Mouse (Mus musculus): ENCODE results near the gene Atad1.

Atad1 gene

DNA sequence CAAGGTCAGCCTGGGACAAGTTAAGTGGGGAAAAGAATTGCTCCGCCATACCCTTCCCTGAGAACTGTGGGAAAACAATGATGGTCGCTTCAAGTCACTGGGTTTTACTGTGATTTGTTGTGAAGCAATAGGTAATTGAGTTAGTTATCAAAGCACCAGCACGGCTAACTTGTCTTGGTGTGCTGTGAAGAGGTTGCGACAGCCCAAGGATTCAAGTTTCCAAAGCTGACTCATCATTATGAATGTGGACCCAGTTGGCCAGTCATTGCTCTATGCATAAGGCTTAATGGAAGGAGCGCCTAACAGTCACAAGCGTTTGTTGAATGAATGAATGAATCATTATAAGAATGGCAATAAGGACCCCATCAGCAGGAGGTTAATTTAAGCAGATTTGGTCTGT is 12.8 kb upstream of the Atad1 start:
- in situ Hi-C loops (cut with MboI, MseI) = loop anchor here (5.0 to 10.0 kb wide), 2 partner anchors 352 to 475 kb away; no protein-coding TSS in a partner anchor

DNA sequence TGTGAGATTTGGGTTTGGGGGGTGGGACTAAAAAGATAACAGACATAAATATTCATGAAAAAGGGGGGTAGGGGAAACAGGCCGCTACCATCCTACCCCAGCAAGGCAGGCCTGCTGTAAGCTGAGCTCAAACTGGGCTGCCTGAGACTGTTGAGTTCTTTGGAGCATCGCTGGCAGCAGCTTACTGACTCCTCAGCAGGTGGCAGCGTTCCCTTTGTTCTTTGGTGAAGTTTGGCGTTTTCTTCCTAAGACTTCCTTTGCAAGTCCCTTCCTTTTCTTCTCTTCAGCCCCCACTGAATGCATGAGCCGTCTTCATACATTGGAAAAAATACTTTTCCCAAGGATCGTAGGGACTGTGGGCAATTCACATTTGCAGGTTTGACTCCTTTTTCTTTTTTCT is 9.8 kb upstream of the Atad1 start:
- in situ Hi-C loops (cut with MboI, MseI) = no loop called here

DNA sequence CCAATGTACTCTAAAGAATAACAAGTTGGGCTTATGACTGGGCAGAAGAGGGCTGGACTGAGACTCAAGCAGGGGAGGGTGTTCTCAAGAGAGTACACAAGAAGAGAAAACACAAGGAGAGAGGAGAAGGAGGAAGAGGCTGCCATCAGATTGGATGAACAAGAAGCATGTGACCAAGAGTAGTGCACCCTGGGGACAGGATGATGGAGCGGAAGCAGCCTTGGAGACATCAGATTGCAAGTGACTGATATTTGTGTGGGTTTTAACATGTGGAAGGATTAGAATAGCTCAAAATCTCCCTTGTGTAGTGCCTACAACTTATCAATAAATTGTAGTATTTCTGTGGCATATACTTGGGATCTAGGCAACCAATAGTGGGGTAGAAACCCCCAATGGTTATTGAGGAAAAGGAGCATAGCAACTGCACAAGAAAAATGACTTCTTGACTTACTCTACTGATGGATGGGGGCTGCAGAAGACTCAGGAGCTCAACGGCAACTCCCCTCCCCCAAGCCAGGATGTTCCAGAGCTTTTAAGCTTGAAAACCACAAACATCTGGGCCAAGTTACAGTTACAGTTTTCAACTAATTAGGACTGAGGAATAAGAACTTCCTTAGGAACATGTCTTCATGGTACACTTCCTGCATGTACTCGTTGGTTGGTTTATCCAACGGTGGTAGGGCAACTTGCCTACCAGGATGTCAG is 1.2 kb upstream of the Atad1 start:
- in situ Hi-C loops (cut with MboI, MseI) = no loop called here

DNA sequence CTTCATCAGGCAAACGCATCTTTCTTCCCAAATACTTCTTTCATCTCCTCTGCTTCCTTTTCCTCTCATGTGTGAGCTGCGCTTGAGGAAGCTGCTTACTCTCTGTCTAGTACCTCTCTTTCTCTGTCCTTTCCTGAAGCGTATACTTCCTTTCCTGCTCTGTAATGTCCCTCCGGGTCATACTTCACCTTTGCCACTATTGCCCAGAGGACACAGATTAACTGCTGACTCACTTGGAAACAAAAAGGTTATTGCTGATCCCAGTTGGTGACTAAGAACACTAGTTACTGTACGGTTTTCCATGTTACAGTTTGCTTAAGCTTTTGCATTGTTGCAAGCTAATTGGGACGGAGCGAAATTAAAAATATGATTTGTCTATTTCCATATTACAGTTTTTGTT is 1.7 kb downstream of the Atad1 start:
- in situ Hi-C loops (cut with MboI, MseI) = no loop called here

DNA sequence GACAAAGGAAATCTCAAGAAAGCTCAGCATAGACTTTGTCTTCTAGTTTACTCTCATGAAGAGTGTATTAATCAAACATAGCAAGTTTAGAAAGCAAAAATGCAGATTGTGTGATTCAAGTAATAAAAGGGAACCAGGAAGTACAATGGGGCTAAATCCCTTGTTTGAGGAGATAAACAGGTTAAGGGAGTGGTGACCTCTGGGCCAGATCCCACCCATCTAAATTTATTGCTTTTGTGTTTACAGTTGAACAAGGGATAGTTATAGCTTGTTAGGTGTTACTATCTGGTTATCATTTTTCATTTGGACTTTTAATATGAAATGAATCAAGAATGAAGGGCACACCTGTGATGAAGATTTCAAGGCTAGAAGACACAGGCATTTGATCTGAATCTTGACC is 6.7 kb downstream of the Atad1 start:
- in situ Hi-C loops (cut with MboI, MseI) = no loop called here

DNA sequence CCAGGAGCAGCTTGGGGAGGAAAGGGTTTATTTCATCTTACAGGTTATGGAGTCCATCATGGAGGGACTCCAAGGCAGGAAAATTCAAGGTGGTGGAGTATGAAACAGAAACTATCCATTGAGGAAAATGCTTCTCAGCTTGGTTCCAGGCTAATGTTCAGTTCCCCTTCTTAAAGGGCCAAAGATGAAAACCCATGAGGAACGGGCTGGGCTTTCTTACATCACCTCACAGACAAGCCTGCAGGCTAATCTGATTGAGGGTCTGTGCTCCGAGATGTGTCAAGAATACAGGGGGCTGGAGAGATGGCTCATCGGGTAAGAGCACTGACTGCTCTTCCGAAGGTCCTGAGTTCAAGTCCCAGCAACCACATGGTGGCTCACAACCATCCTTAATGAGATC is 9.8 kb downstream of the Atad1 start:
- in situ Hi-C loops (cut with MboI, MseI) = loop anchor here in 1 of 2 experiments (10.0 kb wide), 1 partner anchor 85 kb away; no protein-coding TSS in a partner anchor

DNA sequence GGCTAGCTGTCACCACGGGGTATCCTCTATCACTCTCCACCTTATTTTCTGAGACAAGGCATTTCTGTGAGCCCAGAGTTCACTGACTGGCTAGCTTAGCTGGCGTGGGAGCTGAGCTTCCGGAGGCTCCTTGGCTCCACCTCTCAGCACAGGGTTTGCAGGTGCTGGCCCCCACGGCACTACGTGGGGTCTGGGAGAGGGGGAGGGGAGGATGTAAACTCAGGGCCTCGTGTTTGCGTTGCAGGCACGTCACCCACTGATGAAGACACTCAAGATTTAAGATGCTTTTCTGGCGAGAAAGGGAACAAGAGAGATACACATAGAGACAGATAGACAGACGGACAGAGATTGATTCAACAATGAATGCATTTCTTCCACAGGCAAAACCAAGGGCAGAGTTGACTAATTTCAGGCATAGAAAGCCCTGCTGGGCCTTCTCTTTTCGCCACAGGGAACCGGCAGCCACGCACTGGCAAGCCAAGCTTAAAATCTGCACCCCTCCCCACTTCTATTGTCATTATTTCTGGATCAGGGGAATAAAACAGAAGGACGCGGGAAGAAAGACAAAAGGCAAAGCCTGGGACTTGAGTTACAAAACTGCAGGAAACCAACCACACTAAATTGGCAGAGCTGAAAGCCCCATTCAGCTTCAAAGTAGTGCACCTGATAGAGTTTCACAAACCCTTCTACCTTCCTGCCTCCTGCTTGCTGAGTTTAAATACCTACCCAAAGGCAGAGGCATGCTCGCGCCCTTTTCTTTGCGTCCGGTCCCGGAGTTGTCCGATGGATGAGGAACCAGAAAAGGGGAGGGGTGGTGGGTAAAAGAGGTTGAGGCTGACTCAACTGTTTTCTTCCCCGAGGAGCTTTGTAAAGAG is 12.9 kb downstream of the Atad1 start:
- in situ Hi-C loops (cut with MboI, MseI) = loop anchor here in 1 of 2 experiments (10.0 kb wide), 1 partner anchor 88 kb away; no protein-coding TSS in a partner anchor

DNA sequence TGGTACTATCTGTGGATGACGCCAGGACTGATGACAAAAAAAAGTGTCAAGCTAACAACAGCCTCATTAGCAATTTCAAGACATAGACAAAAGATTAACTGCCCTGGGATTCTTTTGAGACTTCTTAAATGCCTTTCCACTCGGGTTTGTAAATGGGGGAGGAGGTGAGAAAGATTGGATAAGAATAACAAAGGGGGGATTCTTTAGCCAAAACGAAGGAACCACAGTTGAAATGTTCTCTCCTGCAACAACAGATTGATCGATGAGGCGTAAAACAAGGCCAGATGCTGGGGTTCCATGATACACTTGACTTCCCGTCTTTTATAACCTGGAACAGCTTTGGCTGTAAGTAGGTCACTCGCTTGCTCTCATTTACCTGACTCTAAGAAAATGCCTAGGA is 15.8 kb downstream of the Atad1 start:
- in situ Hi-C loops (cut with MboI, MseI) = loop anchor here (5.0 to 10.0 kb wide), 3 partner anchors 91 to 638 kb away; no protein-coding TSS in a partner anchor

DNA sequence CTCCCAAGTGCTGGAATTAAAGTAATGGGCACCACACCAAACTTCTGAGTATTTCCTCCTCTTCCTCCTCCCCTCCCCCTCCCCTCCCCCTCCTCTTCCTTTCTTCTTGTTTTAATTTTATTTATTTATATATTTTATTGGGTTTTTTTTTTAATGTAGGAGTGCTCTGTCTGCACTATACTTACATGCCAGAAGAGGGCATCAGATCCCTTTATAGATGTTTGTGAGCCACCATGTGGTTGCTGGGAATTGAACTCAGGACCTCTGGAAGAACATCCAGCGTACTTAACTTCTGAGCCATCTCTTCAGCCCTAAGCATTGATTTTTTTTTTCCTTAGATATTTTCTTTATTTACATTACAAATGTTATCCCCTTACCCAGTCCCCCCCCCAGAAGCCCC is 19.3 kb downstream of the Atad1 start:
- in situ Hi-C loops (cut with MboI, MseI) = loop anchor here (5.0 to 10.0 kb wide), 3 partner anchors 94 to 642 kb away; no protein-coding TSS in a partner anchor

DNA sequence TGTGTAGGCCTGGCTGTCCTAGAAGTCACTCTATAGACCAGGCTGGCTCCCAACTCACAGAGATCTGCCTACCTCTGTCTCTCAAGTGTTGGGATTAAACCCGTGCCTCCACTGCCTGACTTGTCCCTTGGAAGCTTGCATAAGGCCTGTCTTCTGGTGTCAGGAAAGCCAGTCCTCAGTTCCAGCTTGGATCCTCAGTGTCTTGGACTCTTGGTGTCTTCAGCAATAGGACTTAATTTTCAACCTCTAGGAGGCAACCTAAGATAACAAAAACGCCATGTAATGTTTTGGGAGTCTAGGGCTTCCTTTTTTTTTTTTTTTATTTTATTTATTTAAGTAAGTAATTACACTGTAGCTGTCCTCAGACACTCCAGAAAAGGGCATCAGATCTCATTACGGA is 22.0 kb downstream of the Atad1 start:
- in situ Hi-C loops (cut with MboI, MseI) = loop anchor here (5.0 to 10.0 kb wide), 2 partner anchors 645 to 1477 kb away; partner anchors contain the start of gene Stambpl1 (in 1 of the 2)

DNA sequence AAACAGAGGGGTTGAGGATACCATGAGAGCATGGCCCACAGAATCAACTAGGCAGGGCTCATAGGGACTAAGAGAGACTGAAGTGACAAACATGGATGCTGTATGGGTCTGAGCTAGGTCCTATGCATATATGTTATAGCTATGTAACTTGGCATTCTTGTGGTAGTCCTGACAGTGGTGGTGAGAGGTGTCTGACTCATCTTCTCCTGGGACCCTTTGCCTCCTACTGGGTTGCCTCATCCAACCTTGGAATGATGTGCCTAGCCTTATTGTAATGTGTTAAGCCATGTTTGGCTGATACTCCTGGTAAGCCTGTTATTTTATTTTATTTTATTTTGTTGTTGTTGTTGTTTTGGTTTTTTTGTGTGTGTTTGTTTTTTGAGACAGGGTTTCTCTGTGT is 23.9 kb downstream of the Atad1 start:
- in situ Hi-C loops (cut with MboI, MseI) = loop anchor here (5.0 to 10.0 kb wide), 2 partner anchors 647 to 1479 kb away; partner anchors contain the start of gene Stambpl1 (in 1 of the 2)

DNA sequence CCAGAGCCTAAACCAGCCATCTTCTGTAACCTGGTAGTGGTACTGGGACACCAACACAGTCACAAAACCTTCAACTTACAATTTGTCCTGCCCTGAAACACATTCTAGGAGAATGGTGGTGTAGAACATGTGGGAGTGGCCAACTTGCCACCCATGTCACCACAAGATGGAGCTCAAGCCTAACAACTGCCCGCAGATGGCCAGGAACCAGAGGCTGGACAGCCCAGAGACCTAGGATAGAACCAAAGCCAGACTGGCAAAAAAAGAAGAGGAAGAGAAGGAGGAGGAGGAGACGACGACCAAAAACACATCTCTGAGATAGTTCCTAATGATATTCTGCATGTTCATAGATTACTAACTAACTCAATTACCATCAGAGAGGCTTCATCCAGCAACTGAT is 24.4 kb downstream of the Atad1 start:
- in situ Hi-C loops (cut with MboI, MseI) = loop anchor here (5.0 to 10.0 kb wide), 2 partner anchors 647 to 1480 kb away; partner anchors contain the start of gene Stambpl1 (in 1 of the 2)

DNA sequence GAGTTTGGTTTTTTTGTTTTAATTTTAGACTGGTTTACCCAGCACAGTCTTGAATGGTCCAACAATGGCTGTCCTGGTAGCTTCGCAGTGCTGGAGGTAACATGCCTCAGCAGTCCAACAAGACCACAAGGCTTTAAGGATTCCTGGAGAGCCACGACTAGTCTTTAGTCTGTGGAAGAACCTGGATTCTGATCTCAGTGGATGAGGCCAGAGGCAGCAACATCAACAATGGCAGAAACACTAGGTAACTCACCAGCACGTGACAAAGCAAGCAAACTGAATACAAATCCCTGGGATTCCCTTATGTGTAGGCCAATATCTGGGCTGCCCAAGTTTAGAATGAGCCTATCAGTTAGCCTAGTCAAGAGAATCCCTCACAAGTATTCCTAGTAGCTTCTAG is 26.1 kb downstream of the Atad1 start:
- in situ Hi-C loops (cut with MboI, MseI) = loop anchor here (5.0 to 10.0 kb wide), 2 partner anchors 44 to 1481 kb away; partner anchors contain the start of genes Pten (in 2 of the 2) and Stambpl1 (in 1 of the 2)

DNA sequence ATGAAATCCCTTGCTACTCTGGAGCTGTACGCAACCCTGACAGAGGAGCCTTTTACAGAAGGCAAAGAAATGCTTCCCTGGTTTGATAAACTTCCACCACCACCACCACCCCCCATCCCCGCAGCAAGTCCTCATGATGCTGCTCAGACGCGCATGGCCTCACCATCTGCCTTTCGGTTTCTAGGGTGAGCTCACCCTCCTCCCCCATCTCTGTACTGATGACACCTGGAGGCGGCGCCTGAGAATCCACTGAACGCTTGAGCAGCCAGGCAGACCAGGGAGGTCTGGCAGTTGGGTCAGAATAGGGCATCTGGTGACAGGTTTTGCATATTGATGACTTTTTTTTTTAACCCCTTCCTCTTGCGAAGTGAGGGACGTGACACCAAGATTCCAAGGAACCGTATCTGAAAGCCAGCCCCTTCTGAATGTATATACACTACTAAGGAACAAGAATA is 27.0 kb downstream of the Atad1 start:
- in situ Hi-C loops (cut with MboI, MseI) = loop anchor here (5.0 to 10.0 kb wide), 2 partner anchors 45 to 1482 kb away; partner anchors contain the start of genes Pten (in 2 of the 2) and Stambpl1 (in 1 of the 2)

DNA sequence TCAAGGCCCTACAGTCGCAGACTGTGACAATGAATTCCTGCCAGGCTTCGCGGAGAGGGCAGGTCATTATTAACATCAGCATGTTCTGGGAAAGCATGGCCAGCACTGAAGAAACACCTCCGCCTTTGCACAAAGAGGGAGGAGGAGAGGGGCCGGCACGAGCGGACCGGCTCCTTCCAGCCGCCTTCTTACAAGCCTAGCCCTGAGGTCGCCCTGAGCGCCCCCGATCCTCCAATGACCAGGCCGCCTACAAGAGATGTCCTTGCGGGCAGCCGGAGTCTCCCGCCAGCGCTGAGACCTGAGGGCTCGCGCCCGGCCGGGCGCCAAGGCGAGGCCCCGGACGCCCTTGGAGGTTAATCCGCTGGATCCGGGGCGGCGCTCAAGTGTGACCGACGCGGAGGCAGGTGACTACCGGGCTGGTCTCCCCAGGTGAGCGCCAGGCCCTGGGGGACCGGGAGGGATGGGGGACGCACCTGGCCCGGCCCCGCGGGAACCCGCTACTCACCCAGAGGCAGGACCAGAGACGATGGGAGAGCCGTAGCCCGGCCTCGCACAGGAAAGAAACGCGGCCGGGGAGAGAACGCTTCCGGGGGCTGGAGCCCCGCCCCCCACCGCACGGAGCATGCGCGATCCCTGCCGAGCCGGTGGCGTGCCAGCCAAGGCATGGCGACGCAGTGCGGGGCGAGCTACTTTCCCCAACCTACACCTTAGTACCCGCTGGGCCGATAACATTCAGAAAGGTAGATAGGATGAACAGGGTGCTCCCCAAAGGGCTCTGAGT is 27.6 kb downstream of the Atad1 start:
- in situ Hi-C loops (cut with MboI, MseI) = loop anchor here (5.0 to 10.0 kb wide), 2 partner anchors 45 to 1483 kb away; partner anchors contain the start of genes Pten (in 2 of the 2) and Stambpl1 (in 1 of the 2)

DNA sequence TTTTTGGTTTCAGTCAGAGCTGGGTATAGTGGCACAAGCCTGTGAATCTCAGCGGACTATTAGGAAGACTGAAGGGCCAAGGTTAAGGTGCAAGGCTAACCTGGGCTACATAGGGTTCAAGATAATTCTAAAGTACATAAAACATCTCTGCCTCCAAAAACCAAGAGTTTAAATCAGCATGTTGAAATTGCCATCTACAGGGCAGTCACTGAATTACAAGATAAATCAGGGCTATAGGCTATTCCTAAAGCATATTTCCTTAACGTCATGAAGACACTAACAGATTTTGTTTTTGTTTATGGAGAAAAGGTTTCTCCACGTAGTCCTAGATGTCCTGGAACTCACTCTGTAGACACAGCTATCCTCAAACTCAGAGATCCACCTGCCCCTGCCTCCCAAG is 29.3 kb downstream of the Atad1 start:
- in situ Hi-C loops (cut with MboI, MseI) = loop anchor here (5.0 to 10.0 kb wide), 2 partner anchors 47 to 1485 kb away; partner anchors contain the start of genes Pten (in 2 of the 2) and Stambpl1 (in 1 of the 2)

DNA sequence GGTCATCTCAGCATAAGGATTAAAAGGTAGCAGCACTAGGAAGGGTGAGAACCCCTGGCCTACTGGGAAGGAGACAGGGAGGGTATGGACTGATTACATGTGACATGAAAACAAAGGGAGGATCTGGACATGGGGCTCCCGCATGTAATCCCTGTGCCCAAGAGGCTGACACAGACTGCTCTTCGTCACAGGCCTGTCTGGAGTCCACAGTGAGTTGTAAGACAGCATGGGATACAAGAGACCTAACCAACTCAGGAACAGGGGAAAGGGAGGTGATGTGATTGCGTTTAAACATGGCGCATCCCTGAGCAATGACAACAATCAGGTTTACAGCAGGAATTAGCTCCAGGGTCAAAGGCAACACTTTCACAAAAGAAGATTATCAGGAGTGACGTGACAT is 30.6 kb downstream of the Atad1 start:
- in situ Hi-C loops (cut with MboI, MseI) = no loop called here

DNA sequence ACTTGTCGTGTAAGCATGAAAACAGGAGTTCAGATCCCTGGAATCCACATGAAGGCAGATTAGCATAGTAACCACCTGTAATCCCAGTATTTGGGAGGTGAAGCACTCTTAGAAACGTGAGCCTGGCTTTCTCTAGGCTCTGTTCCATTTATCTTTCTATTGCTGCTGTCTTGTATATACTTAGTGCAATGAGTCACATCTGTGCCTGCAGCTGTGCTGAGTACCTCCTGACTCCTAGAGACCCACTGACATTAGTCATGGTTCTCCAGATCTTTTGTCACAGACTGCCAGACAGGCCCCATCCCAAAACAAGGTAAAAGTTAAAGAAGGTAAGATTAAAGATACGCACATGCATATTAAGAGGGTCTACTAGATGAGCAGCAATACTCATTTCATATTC is 37.4 kb downstream of the Atad1 start:
- in situ Hi-C loops (cut with MboI, MseI) = no loop called here

DNA sequence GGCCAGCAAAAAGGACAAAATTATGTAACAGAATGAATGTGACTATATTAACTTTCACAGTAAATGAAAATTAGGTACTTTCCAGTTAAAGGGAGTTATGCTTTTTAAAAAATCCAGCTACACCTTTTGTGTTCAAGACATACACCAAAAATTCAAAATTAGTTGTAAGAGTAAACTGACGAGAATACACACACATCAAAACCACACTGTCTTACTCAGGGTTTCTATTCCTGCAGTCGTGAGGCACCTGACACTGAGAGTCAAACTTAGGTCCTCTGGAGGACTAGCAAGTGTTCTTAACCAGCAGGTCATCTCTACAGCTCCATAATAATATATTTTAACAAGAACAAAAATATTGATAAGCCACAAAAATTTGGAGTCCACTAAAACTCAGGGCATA is 42.9 kb downstream of the Atad1 start:
- in situ Hi-C loops (cut with MboI, MseI) = loop anchor here in 1 of 2 experiments (25.0 kb wide), 1 partner anchor 534 kb away; no protein-coding TSS in a partner anchor

DNA sequence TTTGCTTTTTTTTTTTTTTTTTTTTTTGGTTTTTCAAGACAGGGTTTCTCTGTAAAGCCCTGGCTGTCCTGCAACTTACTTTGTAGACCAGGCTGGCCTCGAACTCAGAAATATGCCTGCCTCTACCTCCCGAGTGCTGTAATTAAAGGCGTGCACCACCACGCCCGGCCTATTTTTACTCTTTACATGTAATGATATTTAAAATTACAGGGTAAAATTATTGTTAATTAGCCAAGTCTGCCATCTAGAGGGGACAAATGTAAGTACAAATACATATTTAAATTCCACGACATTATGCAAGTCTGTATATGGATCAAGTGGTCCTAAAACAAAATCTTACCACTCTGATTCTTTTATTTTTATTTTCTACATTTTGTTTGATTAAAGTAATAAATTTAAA is 49.9 kb downstream of the Atad1 start:
- in situ Hi-C loops (cut with MboI, MseI) = loop anchor here (5.0 to 25.0 kb wide), 3 partner anchors 177 to 527 kb away; no protein-coding TSS in a partner anchor
